Mouse (Mus musculus) ES-E14 (cell line): ENCODE results near the gene Lrrc61.

Experiments
- HCFC1 ChIP-seq: IDR thresholded peaks from 2 replicates; pipeline ENCODE4 v1.6.1; 2012; ENCODE audit warnings: low read length, inconsistent platforms, borderline replicate concordance; ENCODE audit not compliant: insufficient read depth
- MAFK ChIP-seq: IDR thresholded peaks from 2 replicates; pipeline ENCODE4 v1.6.1; 2014; ENCODE audit warnings: mild to moderate bottlenecking, low read depth, low read length, inconsistent platforms; ENCODE audit not compliant: insufficient read depth
- ZC3H11A ChIP-seq: IDR thresholded peaks from 2 replicates; pipeline ENCODE4 v1.6.1; 2012; ENCODE audit warnings: low read depth, mild to moderate bottlenecking, inconsistent platforms, low read length, borderline replicate concordance
- ZNF384 ChIP-seq: IDR thresholded peaks from 2 replicates; pipeline ENCODE4 v1.6.1; 2012; ENCODE audit warnings: low read depth, low read length, inconsistent platforms

GRCm38 (mm10) chr6:48589194-48589750, 34.7 kb downstream of the Lrrc61 start, which contains the start of gene Gm45021:
- TF ChIP-seq ZC3H11A: no peak
- no peak for TF ChIP-seq HCFC1
- no peak for TF ChIP-seq MAFK
- TF ChIP-seq ZNF384: no peak
